Mouse (Mus musculus) stomach, embryonic 14.5 days (tissue): ENCODE measurements around the gene Ralbp1. TPM values are rescaled to one million over a fixed set of nuclear protein-coding genes. Genes with fewer than 3 reads are reported as not detected.

Experiments
- ATAC-seq: fragments of 200-750 bp; cut with Nextera tagmentation; 2 replicates; pipeline ENCODE4 v1.8.0; 2017; ENCODE audit warnings: low read depth, moderate TSS enrichment; ENCODE audit not compliant: insufficient number of reproducible peaks, insufficient read depth, low FRiP score
- H3K27ac ChIP-seq: fragments of 300-500 bp; sonication (generic); 2 replicates; pipeline ENCODE4 v1.5.1; 2014; ENCODE audit warnings: mild to moderate bottlenecking, low read length, moderate library complexity, mixed read lengths
- H3K27me3 ChIP-seq: fragments of 300-500 bp; sonication (generic); 2 replicates; pipeline ENCODE4 v1.6.1; 2014; ENCODE audit warnings: low read length, control low read depth, mixed read lengths; ENCODE audit not compliant: control insufficient read depth, insufficient read depth
- H3K36me3 ChIP-seq: fragments of 300-500 bp; sonication (generic); 2 replicates; pipeline ENCODE4 v1.6.1; 2014; ENCODE audit warnings: mild to moderate bottlenecking, control low read depth, low read length, moderate library complexity, mixed read lengths; ENCODE audit not compliant: control insufficient read depth, insufficient read depth
- H3K4me1 ChIP-seq: fragments of 300-500 bp; sonication (generic); 2 replicates; pipeline ENCODE4 v1.6.1; 2014; ENCODE audit warnings: low read length, control low read depth, mixed read lengths; ENCODE audit not compliant: control insufficient read depth, insufficient read depth
- H3K4me2 ChIP-seq: fragments of 300-500 bp; sonication (generic); replicated peaks from 2 replicates; pipeline ENCODE4 v1.6.1; 2014; ENCODE audit warnings: low read depth, low read length, control low read depth
- H3K4me3 ChIP-seq: fragments of 300-500 bp; sonication (generic); 2 replicates; pipeline ENCODE4 v1.5.1; 2014; ENCODE audit warnings: low read depth, low read length, control low read depth
- H3K9ac ChIP-seq: fragments of 300-500 bp; sonication (generic); replicated peaks from 2 replicates; pipeline ENCODE4 v1.6.1; 2014; ENCODE audit warnings: low read depth, mild to moderate bottlenecking, control low read depth, low read length, moderate library complexity, mixed read lengths
- H3K9me3 ChIP-seq: fragments of 300-500 bp; sonication (generic); 2 replicates; pipeline ENCODE4 v1.6.1; 2016; ENCODE audit warnings: low read depth, low read length, control low read depth; ENCODE audit not compliant: control insufficient read depth
- WGBS: fragments of 180-500 bp; shearing (Covaris S2); extraction: QIAGEN DNeasy Blood & Tissue Kit; methylation state at CpG from one replicate; pipeline ENCODE4 v1.1.7; 2014; 5-methylcytosine and 5-hydroxymethylcytosine counted together
- polyA plus RNA-seq: library from polyadenylated mRNA; unstranded; fragments of >200 nt; fragmentation: Nextera tagmentation; extraction: Ambion mirVana; gene quantifications from 2 replicates; pipeline ENCODE4 v1.2.1, GENCODE M21; 2014

The Ralbp1 gene
- polyA plus RNA-seq, 1 experiment from 2014 or later = 97.3 TPM

DNA sequence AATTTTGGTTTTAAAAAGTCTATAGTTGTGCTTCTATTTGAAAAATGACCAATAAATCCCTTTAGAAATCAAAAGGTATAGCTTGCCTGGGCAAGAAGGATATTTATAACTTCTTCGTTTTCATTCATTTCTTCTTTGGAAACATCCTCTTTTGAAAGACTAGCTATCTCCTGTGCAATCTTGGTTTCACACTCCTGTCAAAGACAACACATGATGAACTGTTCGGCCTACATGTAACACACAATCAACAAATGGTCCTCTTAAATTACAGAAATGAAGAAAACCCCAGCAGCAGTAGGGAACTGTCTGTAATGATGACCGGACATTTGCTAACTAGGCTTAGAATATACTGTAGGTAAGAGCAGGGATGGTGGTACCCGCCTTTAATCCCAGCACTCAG is 31.6 kb downstream of the Ralbp1 start:
- H3K27ac ChIP-seq = no peak overlapping the region
- H3K27me3 ChIP-seq = no peaks in the 10 kb centered on the region
- H3K9ac ChIP-seq = no peak overlapping the region
- no peak overlapping the region for H3K4me3 ChIP-seq
- no peaks in the 10 kb centered on the region for H3K4me1 ChIP-seq
- WGBS = 88% methylated on average over 4 of the region's 4 CpGs
- no peak overlapping the region for H3K4me2 ChIP-seq
- peaks cover 48% of the 10 kb centered on the region for H3K36me3 ChIP-seq
- no peak for ATAC-seq
- no peaks in the 10 kb centered on the region for H3K9me3 ChIP-seq

DNA sequence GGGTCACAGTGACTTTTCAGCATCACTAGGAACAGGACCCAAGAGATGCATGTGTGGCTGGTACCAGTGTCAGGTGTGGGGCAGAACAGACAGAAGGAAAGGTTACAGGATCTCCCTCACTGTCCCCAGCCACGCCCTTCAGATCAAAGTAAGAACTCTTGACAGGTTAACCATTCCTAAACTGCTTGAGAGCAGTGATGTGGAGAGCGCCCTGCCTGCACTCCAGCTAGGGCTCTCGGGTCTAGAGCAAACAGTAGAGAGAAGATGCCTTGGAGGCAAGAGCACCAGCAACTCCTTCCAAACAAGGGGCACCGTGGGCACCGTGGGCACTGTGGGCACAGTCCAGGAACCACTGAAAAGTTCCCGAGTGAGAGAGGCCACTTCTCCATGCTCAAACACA is 32.3 kb downstream of the Ralbp1 start:
- H3K4me2 ChIP-seq = no peak overlapping the region
- H3K9ac ChIP-seq = no peak overlapping the region
- no peaks in the 10 kb centered on the region for H3K4me1 ChIP-seq
- WGBS = 89% methylated on average over 6 of the region's 6 CpGs
- no peak for ATAC-seq
- no peak overlapping the region for H3K27ac ChIP-seq
- H3K9me3 ChIP-seq = no peaks in the 10 kb centered on the region
- H3K4me3 ChIP-seq = no peak overlapping the region
- no peaks in the 10 kb centered on the region for H3K27me3 ChIP-seq
- peaks cover 45% of the 10 kb centered on the region for H3K36me3 ChIP-seq

DNA sequence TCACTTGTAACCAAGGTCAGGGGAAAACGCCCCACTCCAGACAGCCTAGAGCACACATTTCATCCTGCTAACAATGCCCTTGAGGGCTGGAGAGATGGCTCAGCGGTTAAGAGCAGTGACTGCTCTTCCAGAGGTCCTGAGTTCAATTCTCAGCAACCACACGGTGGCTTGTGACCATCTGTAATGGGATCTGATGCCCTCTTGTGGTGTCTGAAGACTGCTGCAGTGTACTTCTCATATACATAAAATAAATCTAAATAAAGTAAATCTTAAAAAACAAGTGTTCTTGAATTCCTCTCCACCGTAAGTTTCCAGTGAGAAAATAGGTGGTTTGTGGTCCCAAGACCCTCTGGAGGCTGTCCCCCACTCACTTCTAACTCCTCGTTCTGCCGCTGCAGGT is 33.8 kb downstream of the Ralbp1 start:
- Histone ChIP-seq H3K4me1 (no peaks in the 10 kb centered on the region), H3K27me3 (no peaks in the 10 kb centered on the region), H3K4me2 (no peak overlapping the region), H3K36me3 (peaks cover 33% of the 10 kb centered on the region), H3K4me3 (no peak overlapping the region), H3K9ac (no peak overlapping the region), H3K9me3 (no peaks in the 10 kb centered on the region), H3K27ac (no peak overlapping the region)
- WGBS = 88% methylated on average over 6 of the region's 6 CpGs
- ATAC-seq = no peak

DNA sequence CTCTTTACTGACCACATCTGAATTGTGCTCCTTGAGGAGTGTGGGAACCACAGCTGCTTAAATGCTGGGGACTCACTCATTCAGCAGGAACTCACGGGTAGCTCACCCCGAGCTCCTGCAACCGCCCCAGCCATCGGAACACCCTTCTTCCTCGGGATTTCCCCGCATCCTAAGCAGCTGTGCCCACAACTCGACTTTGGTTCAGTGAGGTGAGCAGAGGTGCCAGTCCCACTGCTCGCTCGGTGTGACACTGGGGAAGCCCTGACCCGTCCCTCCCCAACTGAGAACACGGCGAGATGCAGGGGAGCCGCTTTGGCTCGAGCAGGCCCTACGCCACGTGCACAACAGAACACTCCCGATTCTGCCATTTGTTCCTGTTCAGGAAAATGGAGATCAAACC is 35.1 kb downstream of the Ralbp1 start:
- no peak for ATAC-seq
- Histone ChIP-seq H3K4me2 (no peak overlapping the region), H3K36me3 (peaks cover 29% of the 10 kb centered on the region), H3K4me3 (no peak overlapping the region), H3K9ac (no peak overlapping the region), H3K9me3 (no peaks in the 10 kb centered on the region), H3K27me3 (no peaks in the 10 kb centered on the region), H3K4me1 (no peaks in the 10 kb centered on the region), H3K27ac (no peak overlapping the region)
- WGBS = 92% methylated on average over 17 of the region's 17 CpGs

DNA sequence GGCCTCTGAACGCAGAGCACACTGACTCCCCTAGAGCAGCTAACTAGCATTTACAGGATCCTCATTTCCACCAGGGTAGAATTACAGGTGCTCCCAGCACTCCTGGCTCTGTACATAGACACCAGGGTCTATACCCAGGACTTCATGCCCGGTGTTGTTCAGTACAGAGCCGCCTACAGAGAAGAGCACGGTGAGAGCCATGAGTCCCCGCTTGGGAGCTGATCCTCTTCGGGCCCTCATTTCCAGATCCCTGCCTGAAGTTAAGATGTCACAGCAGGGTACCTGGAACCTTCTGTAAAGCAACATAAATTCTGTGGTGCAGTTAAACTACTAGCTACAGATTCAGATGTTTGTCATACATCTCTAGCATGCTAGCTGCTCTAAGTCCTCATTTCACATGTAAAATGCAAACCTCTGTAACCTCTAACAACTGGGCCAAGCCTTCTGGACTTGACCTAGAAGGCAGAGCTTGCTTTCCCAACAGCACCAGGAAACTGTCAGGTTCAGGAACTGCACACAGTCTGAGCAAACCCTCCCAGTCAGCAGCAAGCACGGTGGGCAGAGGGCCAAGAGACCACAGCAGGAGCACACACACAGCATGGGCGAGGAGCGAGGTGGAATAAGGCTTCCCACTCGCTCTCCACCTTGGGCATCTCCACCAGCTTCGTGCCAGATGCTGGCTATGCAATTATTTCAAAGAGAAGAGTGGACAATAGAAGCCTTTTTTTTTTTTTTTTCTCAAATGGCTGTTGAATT is 37.7 kb downstream of the Ralbp1 start:
- Histone ChIP-seq H3K9ac (no peak overlapping the region), H3K36me3 (peaks cover 29% of the 10 kb centered on the region), H3K4me2 (no peak overlapping the region), H3K4me3 (no peak overlapping the region), H3K9me3 (no peaks in the 10 kb centered on the region), H3K27me3 (no peaks in the 10 kb centered on the region), H3K4me1 (no peaks in the 10 kb centered on the region), H3K27ac (no peak overlapping the region)
- WGBS = 78% methylated on average over 11 of the region's 11 CpGs
- ATAC-seq = no peak

DNA sequence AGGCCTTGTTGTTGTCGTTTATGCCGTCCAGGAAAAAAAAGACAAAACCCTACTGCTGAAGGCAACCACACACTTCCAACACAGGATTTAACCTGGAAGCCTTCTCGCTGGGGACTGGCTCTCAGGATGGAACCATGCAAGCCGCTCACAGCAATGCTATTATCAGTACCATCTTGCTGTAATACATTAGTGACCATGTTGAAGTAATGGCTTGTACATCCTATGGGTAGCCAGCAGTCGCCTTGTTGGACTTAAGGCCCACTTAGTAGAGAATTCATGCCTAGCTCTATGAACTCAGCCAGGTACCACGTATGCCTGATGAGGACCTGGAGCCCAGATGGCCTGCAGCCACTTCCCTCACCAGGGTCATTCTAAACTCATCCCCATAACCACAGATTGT is 40.2 kb downstream of the Ralbp1 start:
- Histone ChIP-seq H3K9ac (no peak overlapping the region), H3K4me3 (no peak overlapping the region), H3K4me1 (no peaks in the 10 kb centered on the region), H3K27ac (no peak overlapping the region), H3K9me3 (no peaks in the 10 kb centered on the region), H3K36me3 (peaks cover 37% of the 10 kb centered on the region), H3K27me3 (no peaks in the 10 kb centered on the region), H3K4me2 (no peak overlapping the region)
- WGBS = 89% methylated on average over 6 of the region's 6 CpGs
- ATAC-seq = no peak

DNA sequence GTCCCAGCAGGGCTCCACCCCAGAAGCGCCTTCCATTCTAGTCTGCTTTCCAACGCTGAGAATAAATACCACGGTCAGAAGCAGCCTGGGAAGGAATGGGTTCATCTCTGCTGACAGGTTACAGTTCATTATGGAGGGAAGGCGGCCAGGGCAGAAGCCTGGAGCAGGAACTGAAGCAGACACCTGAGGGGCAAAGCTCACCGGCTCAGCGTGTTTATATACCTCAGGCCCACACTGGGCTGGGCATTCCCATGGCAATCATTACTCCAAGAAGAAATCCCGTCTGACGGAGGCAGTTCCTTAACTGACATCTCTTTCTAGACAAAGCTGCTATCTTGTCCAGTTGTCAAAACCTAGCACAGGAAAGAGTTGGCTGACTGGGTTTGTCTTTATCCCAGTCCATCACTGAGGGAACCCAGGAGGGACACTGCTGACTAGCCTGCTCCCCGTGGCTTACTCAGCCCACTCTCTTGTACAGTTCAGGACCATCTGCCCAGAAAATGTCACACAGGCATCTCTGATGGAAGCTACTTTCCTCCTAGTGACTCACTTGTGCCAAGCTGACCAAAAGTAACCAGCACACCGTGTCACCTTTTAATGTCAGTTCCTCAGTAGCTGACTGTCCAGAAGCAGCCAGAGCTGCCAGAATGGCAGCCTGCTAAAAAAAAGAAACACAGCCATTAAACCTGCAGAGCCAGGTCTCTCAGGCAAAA is 42.8 kb downstream of the Ralbp1 start:
- H3K4me1 ChIP-seq = no peaks in the 10 kb centered on the region
- no peak for ATAC-seq
- H3K9ac ChIP-seq = no peak overlapping the region
- no peak overlapping the region for H3K4me2 ChIP-seq
- H3K4me3 ChIP-seq = no peak overlapping the region
- no peaks in the 10 kb centered on the region for H3K27me3 ChIP-seq
- peaks cover 51% of the 10 kb centered on the region for H3K36me3 ChIP-seq
- no peak overlapping the region for H3K27ac ChIP-seq
- WGBS = 85% methylated on average over 10 of the region's 10 CpGs
- H3K9me3 ChIP-seq = no peaks in the 10 kb centered on the region

DNA sequence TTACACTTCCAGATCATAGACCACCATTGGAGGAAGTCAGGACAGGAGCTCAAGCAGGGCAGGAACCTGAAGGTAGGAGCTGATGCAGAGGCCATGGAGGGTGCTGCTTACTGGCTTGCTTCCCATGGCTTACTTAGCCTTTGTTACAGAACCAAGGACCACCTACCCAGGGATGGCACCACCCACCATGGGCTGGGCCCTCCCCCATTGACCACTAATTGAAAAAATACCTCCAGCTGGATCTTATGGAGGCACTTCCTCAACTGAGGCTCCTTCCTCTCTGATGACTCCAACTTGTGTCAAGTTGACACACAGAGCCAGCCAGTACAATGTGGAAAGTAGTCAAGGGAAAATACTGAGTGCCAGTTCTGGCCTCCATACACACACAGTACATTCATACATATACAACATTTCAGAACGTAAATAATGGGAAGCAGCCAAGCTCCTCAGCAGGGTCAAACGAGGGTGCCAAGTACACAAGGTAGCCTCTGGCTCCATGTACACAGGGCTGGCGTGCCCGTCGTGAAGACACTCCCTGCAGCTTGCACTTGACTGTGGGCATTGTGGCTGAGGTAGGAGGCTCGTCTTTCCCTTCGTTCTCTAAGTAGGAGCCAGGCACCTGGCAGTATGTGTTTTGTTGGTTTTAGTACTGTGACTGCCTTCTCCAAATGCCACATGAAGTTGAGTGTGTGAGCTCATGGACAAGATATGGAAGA is 45.9 kb downstream of the Ralbp1 start:
- Histone ChIP-seq H3K4me2 (no peak overlapping the region), H3K27me3 (no peaks in the 10 kb centered on the region), H3K4me1 (no peaks in the 10 kb centered on the region), H3K9me3 (no peaks in the 10 kb centered on the region), H3K4me3 (no peak overlapping the region), H3K36me3 (peaks cover 78% of the 10 kb centered on the region), H3K27ac (no peak overlapping the region), H3K9ac (no peak overlapping the region)
- no peak for ATAC-seq
- WGBS = 88% methylated on average over 7 of the region's 7 CpGs
